Mouse (Mus musculus) stomach, postnatal 0 days (tissue): ENCODE data around the gene Il3.

Source experiments
- CTCF ChIP-seq: IDR thresholded peaks from 2 replicates; pipeline ENCODE4 v1.5.1; 2016; ENCODE audit warnings: antibody characterized with exemption, low read depth, mild to moderate bottlenecking, moderate library complexity
- EP300 ChIP-seq: optimal IDR thresholded peaks from 2 replicates; pipeline ENCODE3; 2016; ENCODE audit warnings: antibody characterized with exemption

DNA sequence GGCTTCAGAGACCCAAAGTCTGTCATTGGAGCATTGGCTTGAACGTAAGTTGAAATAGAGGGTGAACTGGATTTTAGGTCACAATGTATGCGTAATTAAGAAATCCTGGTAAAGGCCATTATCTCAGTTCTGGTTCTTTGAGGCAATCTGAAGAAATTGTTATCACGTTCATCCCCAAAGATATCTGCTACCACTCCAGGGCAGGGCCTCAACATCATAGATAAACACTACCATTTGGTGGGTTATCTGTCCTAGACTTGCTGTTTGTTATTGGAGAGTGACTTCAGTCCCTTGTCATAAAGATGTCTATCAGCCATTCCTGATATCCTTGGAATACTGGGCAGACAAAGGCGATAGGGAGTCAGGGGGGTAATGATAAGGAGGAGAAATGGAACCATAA is 28.9 kb upstream of the Il3 start:
- TF ChIP-seq EP300 (no peak), CTCF (no peak)
